Mouse (Mus musculus) spleen, postnatal 14 days (tissue): ENCODE results near the gene Grm8.

Experiments used
- DNase-seq, 2 experiments: peaks; one replicate each; pipeline ENCODE4 v3.0.0; 2021 to 2022; ENCODE audit warnings: low spot score in 2 of 2

Gene Grm8

GRCm38 (mm10) chr6:28135001-28135401 lies at the start of gene Grm8:
Grm8 (minus strand) TSS chr6:28135178.
- DNase-seq, result no peak

GRCm38 (mm10) chr6:28169851-28170539 lies 35.0 kb upstream of the Grm8 start:
- DNase-seq, result no peak

GRCm38 (mm10) chr6:28160399-28160798 lies 25.4 kb upstream of the Grm8 start:
- DNase-seq, result no peak

- DNase-seq, result no peak
Observed at GRCm38 (mm10) chr6:28146445-28146844, 11.5 kb upstream of the Grm8 start.

GRCm38 (mm10) chr6:28142332-28142731 lies 7.4 kb upstream of the Grm8 start:
- no peak for DNase-seq

- DNase-seq, result peak; percentile 23 to 51
Observed at GRCm38 (mm10) chr6:28135411-28136233, 644 bp upstream of the Grm8 start.

GRCm38 (mm10) chr6:28134251-28134801 lies 652 bp downstream of the Grm8 start:
- no peak for DNase-seq

GRCm38 (mm10) chr6:28133206-28134063 lies 1.5 kb downstream of the Grm8 start:
- DNase-seq, result no peak

- DNase-seq, result no peak
Observed at GRCm38 (mm10) chr6:28132056-28132455, 2.9 kb downstream of the Grm8 start.

- no peak for DNase-seq
Observed at GRCm38 (mm10) chr6:28128871-28129270, 6.1 kb downstream of the Grm8 start.

- DNase-seq, result no peak
Observed at GRCm38 (mm10) chr6:28115519-28115918, 19.5 kb downstream of the Grm8 start.

- no peak for DNase-seq
Observed at GRCm38 (mm10) chr6:28114916-28115315, 20.1 kb downstream of the Grm8 start.

- DNase-seq, result no peak
Observed at GRCm38 (mm10) chr6:28111551-28111950, 23.4 kb downstream of the Grm8 start.

- no peak for DNase-seq
Observed at GRCm38 (mm10) chr6:28102608-28103316, 32.2 kb downstream of the Grm8 start.

GRCm38 (mm10) chr6:28100001-28100400 lies 35.0 kb downstream of the Grm8 start:
- DNase-seq, result no peak

- no peak for DNase-seq
Observed at GRCm38 (mm10) chr6:28092511-28092910, 42.5 kb downstream of the Grm8 start.

GRCm38 (mm10) chr6:28091836-28092235 lies 43.1 kb downstream of the Grm8 start:
- no peak for DNase-seq

GRCm38 (mm10) chr6:28090981-28091380 lies 44.0 kb downstream of the Grm8 start:
- DNase-seq, result no peak

GRCm38 (mm10) chr6:28075534-28075933 lies 59.4 kb downstream of the Grm8 start:
- DNase-seq, result no peak

- DNase-seq, result no peak
Observed at GRCm38 (mm10) chr6:28074470-28074869, 60.5 kb downstream of the Grm8 start.

GRCm38 (mm10) chr6:28051966-28052365 lies 83.0 kb downstream of the Grm8 start:
- DNase-seq, result no peak
